8 mouse cellular contexts compared by ENCODE assay signal in genomic region chr17:45432706-45433398, GRCm38 (mm10). TPM values are rescaled to one million over a fixed set of nuclear protein-coding genes. Genes with fewer than 3 reads are reported as not detected.
DNase-seq lines count a peak whose midpoint lies in the region; ATAC-seq and TF ChIP-seq lines count a peak whose summit lies in the region.

No protein-coding gene starts in this region.

- H3K36me3 ChIP-seq in liver, embryonic 16.5 days (ENCODE audit: control insufficient read depth, insufficient read depth) = peaks cover under 1% of the 10 kb centered on the region; the same call in 1 of the 2 replicates

- H3K27me3 ChIP-seq in cerebellum, adult 2 months (ENCODE audit: control insufficient read depth, insufficient read depth, low read length) = no peaks in the 10 kb centered on the region
- H3K27me3 ChIP-seq in liver, embryonic 16.5 days (ENCODE audit: control insufficient read depth, insufficient read depth, low read depth, low read length) = no peaks in the 10 kb centered on the region

- no peak for DNase-seq in cerebellum, adult 2 months
- no peak for DNase-seq in cerebellum, adult 11 months
- DNase-seq in ovary, postnatal 14 days (ENCODE audit: low spot score) = peak; percentile 29
- no peak for DNase-seq in ovary, postnatal 10 days (ENCODE audit: low spot score)
- peak; percentile 2 for DNase-seq in forelimb bud, embryonic 11.5 days (ENCODE audit: low read depth, low spot score)
- no peak for DNase-seq in thymus, postnatal 25 days
- no peak for DNase-seq in right cerebral cortex, postnatal 10 days (ENCODE audit: low spot score in 2 of 2)

- peaks cover 4% of the 10 kb centered on the region; the same call in 1 of the 2 replicates for H3K4me1 ChIP-seq in cerebellum, adult 2 months (ENCODE audit: control insufficient read depth, insufficient read depth, low read length)
- H3K4me1 ChIP-seq in liver, embryonic 16.5 days (ENCODE audit: control insufficient read depth, low read depth, low read length) = peaks cover 10% of the 10 kb centered on the region

- peak; percentile 47 for ATAC-seq in liver, embryonic 16.5 days (ENCODE audit: low read depth)

- H3K9me3 ChIP-seq in liver, embryonic 16.5 days (replicated peaks; ENCODE audit: control insufficient read depth, low read length) = no peaks in the 10 kb centered on the region

- 1% methylated on average over 62 of the region's 62 CpGs for WGBS in cerebellum, adult 2 months
- under 1% methylated on average over 57 of the region's 62 CpGs for WGBS in liver, embryonic 16.5 days (ENCODE audit: insufficient replicate concordance)

- TF ChIP-seq CTCF in cerebellum, adult 2 months (IDR thresholded peaks at IDR 0.05; ENCODE audit: borderline replicate concordance, insufficient read depth, low read depth, low read length) = no peak

- peak overlapping the region; percentile 76 for H3K27ac ChIP-seq in cerebellum, adult 2 months (ENCODE audit: insufficient read depth, low read length)
- H3K27ac ChIP-seq in liver, embryonic 16.5 days (ENCODE audit: low read length) = peak overlapping the region; percentile 97

- H3K9ac ChIP-seq in liver, embryonic 16.5 days (ENCODE audit: low read depth, low read length) = peak overlapping the region; percentile 90

- peak overlapping the region; percentile 88 for H3K4me3 ChIP-seq in cerebellum, adult 2 months (replicated peaks; ENCODE audit: insufficient read depth, low read depth, low read length)
- peak overlapping the region; percentile 89 for H3K4me3 ChIP-seq in liver, embryonic 16.5 days (ENCODE audit: low read depth, low read length)

- no peak for TF ChIP-seq POLR2A in cerebellum, adult 2 months (IDR thresholded peaks at IDR 0.05; ENCODE audit: borderline replicate concordance, insufficient read depth, low read length)

- H3K4me2 ChIP-seq in liver, embryonic 16.5 days (ENCODE audit: low read depth, low read length) = peak overlapping the region; percentile 63

RNA-seq across cellular contexts. Expression of gene Cdc5l, which starts 0.7 kb away (rescaled TPM):
- polyA plus RNA-seq in cerebellum, adult 2 months (2012; rRNA removed) = 37.7 and 38.1 TPM in 2 replicates
- 24.7 and 25.6 TPM in 2 replicates for polyA plus RNA-seq in liver, embryonic 16.5 days (2015; fragmentation: Nextera tagmentation; extraction: Ambion mirVana)

RNA-seq across cellular contexts. Expression of gene Spats1, which starts 42.4 kb away (rescaled TPM):
- polyA plus RNA-seq in cerebellum, adult 2 months (2012; rRNA removed) = 2.6 TPM in 2 replicates
- polyA plus RNA-seq in liver, embryonic 16.5 days (2015; fragmentation: Nextera tagmentation; extraction: Ambion mirVana) = 0.15 and 0.21 TPM in 2 replicates

Comparison
In these comparisons a context has a peak if more than half of its experiments do, and no peak if none do; other contexts are left out.
1. DNase-seq: peak in ovary, postnatal 14 days (single experiment) and forelimb bud, embryonic 11.5 days (single experiment); none in cerebellum, adult 2 months (0 of 2), cerebellum, adult 11 months (single experiment), ovary, postnatal 10 days (single experiment), thymus, postnatal 25 days (single experiment) and right cerebral cortex, postnatal 10 days (0 of 2).